Mouse (Mus musculus): ENCODE results near the gene Ccdc126.

Ccdc126 gene

GRCm38 (mm10) chr6:49318966-49319594 is at the start of gene Ccdc126:
Gene Ccdc126 (plus strand): TSS chr6:49319274.
- TF ChIP-seq GATA4 (IDR thresholded peaks at IDR 0.05; ENCODE audit: insufficient replicate concordance, low read length): peak; percentile 77; the same call in 1 of the 2 replicates

- TF ChIP-seq GATA4 (IDR thresholded peaks at IDR 0.05; ENCODE audit: insufficient replicate concordance, low read length): no peak
Measured at GRCm38 (mm10) chr6:49269923-49270322, 49.2 kb upstream of the Ccdc126 start.

- TF ChIP-seq GATA4 (IDR thresholded peaks at IDR 0.05; ENCODE audit: insufficient replicate concordance, low read length): no peak
Measured at GRCm38 (mm10) chr6:49271815-49272214, 47.3 kb upstream of the Ccdc126 start.

- TF ChIP-seq GATA4 (IDR thresholded peaks at IDR 0.05; ENCODE audit: insufficient replicate concordance, low read length): no peak
Measured at GRCm38 (mm10) chr6:49272863-49273262, 46.2 kb upstream of the Ccdc126 start.

GRCm38 (mm10) chr6:49273934-49274333 is 45.1 kb upstream of the Ccdc126 start:
- TF ChIP-seq GATA4 (IDR thresholded peaks at IDR 0.05; ENCODE audit: insufficient replicate concordance, low read length): no peak

- TF ChIP-seq GATA4 (IDR thresholded peaks at IDR 0.05; ENCODE audit: insufficient replicate concordance, low read length): no peak
Measured at GRCm38 (mm10) chr6:49274416-49275091, 44.5 kb upstream of the Ccdc126 start.

- no peak for TF ChIP-seq GATA4 (IDR thresholded peaks at IDR 0.05; ENCODE audit: insufficient replicate concordance, low read length)
Measured at GRCm38 (mm10) chr6:49275296-49275695, 43.8 kb upstream of the Ccdc126 start.

GRCm38 (mm10) chr6:49280942-49281341 is 38.1 kb upstream of the Ccdc126 start:
- no peak for TF ChIP-seq GATA4 (IDR thresholded peaks at IDR 0.05; ENCODE audit: insufficient replicate concordance, low read length)

GRCm38 (mm10) chr6:49282122-49282521 is 37.0 kb upstream of the Ccdc126 start:
- no peak for TF ChIP-seq GATA4 (IDR thresholded peaks at IDR 0.05; ENCODE audit: insufficient replicate concordance, low read length)

- TF ChIP-seq GATA4 (IDR thresholded peaks at IDR 0.05; ENCODE audit: insufficient replicate concordance, low read length): no peak
Measured at GRCm38 (mm10) chr6:49298286-49298685, 20.8 kb upstream of the Ccdc126 start.

- no peak for TF ChIP-seq GATA4 (IDR thresholded peaks at IDR 0.05; ENCODE audit: insufficient replicate concordance, low read length)
Measured at GRCm38 (mm10) chr6:49319595-49320315, 681 bp downstream of the Ccdc126 start.

- TF ChIP-seq GATA4 (IDR thresholded peaks at IDR 0.05; ENCODE audit: insufficient replicate concordance, low read length): no peak
Measured at GRCm38 (mm10) chr6:49321341-49321740, 2.3 kb downstream of the Ccdc126 start.

GRCm38 (mm10) chr6:49322056-49322455 is 3.0 kb downstream of the Ccdc126 start:
- TF ChIP-seq GATA4 (IDR thresholded peaks at IDR 0.05; ENCODE audit: insufficient replicate concordance, low read length): no peak

- no peak for TF ChIP-seq GATA4 (IDR thresholded peaks at IDR 0.05; ENCODE audit: insufficient replicate concordance, low read length)
Measured at GRCm38 (mm10) chr6:49322986-49323385, 3.9 kb downstream of the Ccdc126 start.

GRCm38 (mm10) chr6:49324528-49324927 is 5.5 kb downstream of the Ccdc126 start:
- no peak for TF ChIP-seq GATA4 (IDR thresholded peaks at IDR 0.05; ENCODE audit: insufficient replicate concordance, low read length)

- no peak for TF ChIP-seq GATA4 (IDR thresholded peaks at IDR 0.05; ENCODE audit: insufficient replicate concordance, low read length)
Measured at GRCm38 (mm10) chr6:49325294-49325693, 6.2 kb downstream of the Ccdc126 start.

Measured in liver, adult (tissue).